Mouse (Mus musculus) embryonic facial prominence, embryonic 13.5 days (tissue): ENCODE data around the gene Rap2c. TPM values are rescaled to one million over a fixed set of nuclear protein-coding genes. Genes with fewer than 3 reads are reported as not detected.

Source experiments
- ATAC-seq: fragments of 200-750 bp; cut with Nextera tagmentation; 2 replicates; pipeline ENCODE4 v1.8.0; 2017; ENCODE audit warnings: low read depth; ENCODE audit not compliant: insufficient number of reproducible peaks, insufficient read depth, low FRiP score, low TSS enrichment
- H3K27ac ChIP-seq: fragments of 300-500 bp; sonication (generic); 2 replicates; pipeline ENCODE4 v1.5.1; 2015; ENCODE audit warnings: moderate library complexity, mild to moderate bottlenecking, inconsistent platforms
- H3K27me3 ChIP-seq: fragments of 300-500 bp; sonication (generic); 2 replicates; pipeline ENCODE4 v1.6.1; 2015; ENCODE audit warnings: mild to moderate bottlenecking, inconsistent platforms
- H3K36me3 ChIP-seq: fragments of 300-500 bp; sonication (generic); 2 replicates; pipeline ENCODE4 v1.6.1; 2015; ENCODE audit warnings: mild to moderate bottlenecking, inconsistent platforms
- H3K4me1 ChIP-seq: fragments of 300-500 bp; sonication (generic); 2 replicates; pipeline ENCODE4 v1.6.1; 2015; ENCODE audit warnings: inconsistent platforms
- H3K4me2 ChIP-seq: fragments of 300-500 bp; sonication (generic); 2 replicates; pipeline ENCODE4 v1.6.1; 2015; ENCODE audit warnings: moderate library complexity, mild to moderate bottlenecking, inconsistent platforms
- H3K4me3 ChIP-seq: fragments of 300-500 bp; sonication (generic); 2 replicates; pipeline ENCODE4 v1.5.1; 2015; ENCODE audit warnings: mild to moderate bottlenecking, inconsistent platforms
- H3K9ac ChIP-seq: fragments of 300-500 bp; sonication (generic); 2 replicates; pipeline ENCODE4 v1.6.1; 2015; ENCODE audit warnings: mild to moderate bottlenecking, inconsistent platforms
- H3K9me3 ChIP-seq: fragments of 300-500 bp; sonication (generic); 2 replicates; pipeline ENCODE4 v1.6.1; 2016; ENCODE audit warnings: inconsistent platforms
- WGBS: fragments of 180-500 bp; shearing (Covaris S2); methylation state at CpG from one replicate; pipeline ENCODE4 v1.1.7; 2015; ENCODE audit warnings: mixed read lengths; 5-methylcytosine and 5-hydroxymethylcytosine counted together
- polyA plus RNA-seq: library from polyadenylated mRNA; unstranded; fragments of >200 nt; fragmentation: Nextera tagmentation; extraction: Ambion mirVana; gene quantifications from 2 replicates; pipeline ENCODE4 v1.2.1, GENCODE M21; 2015

Gene Rap2c
- polyA plus RNA-seq, 1 experiment from 2014 or later, result 29.1 TPM

- peak overlapping the region; percentile 53 for H3K4me3 ChIP-seq
- H3K9ac ChIP-seq, result peak overlapping the region; percentile 83
- H3K4me2 ChIP-seq, result peak overlapping the region; percentile 60
- no peaks in the 10 kb centered on the region for H3K9me3 ChIP-seq
- H3K27ac ChIP-seq, result peak overlapping the region; percentile 95; the same call in 1 of the 2 replicates
- no peaks in the 10 kb centered on the region for H3K4me1 ChIP-seq
- H3K27me3 ChIP-seq, result no peaks in the 10 kb centered on the region; the same call in 1 of the 2 replicates
- ATAC-seq, result no peak
- WGBS, result 21% methylated on average over 12 of the region's 12 CpGs
- H3K36me3 ChIP-seq, result no peaks in the 10 kb centered on the region
Measured at GRCm38 (mm10) chrX:51016926-51017325, 892 bp downstream of the Rap2c start.

- Histone ChIP-seq H3K27me3 (no peaks in the 10 kb centered on the region; the same call in 1 of the 2 replicates), H3K27ac (no peak overlapping the region), H3K36me3 (no peaks in the 10 kb centered on the region), H3K4me2 (no peak overlapping the region), H3K4me1 (peaks cover 10% of the 10 kb centered on the region), H3K9ac (no peak overlapping the region), H3K9me3 (no peaks in the 10 kb centered on the region), H3K4me3 (no peak overlapping the region)
- no peak for ATAC-seq
- WGBS, result 74% methylated on average over 2 of the region's 2 CpGs
Measured at GRCm38 (mm10) chrX:51012280-51012679, 5.5 kb downstream of the Rap2c start.

GRCm38 (mm10) chrX:51010323-51010722, 7.5 kb downstream of the Rap2c start:
- no peak overlapping the region for H3K9ac ChIP-seq
- no peak overlapping the region for H3K4me2 ChIP-seq
- H3K36me3 ChIP-seq, result no peaks in the 10 kb centered on the region
- no peaks in the 10 kb centered on the region for H3K9me3 ChIP-seq
- no peak for ATAC-seq
- no peak overlapping the region for H3K4me3 ChIP-seq
- no peaks in the 10 kb centered on the region; the same call in 1 of the 2 replicates for H3K27me3 ChIP-seq
- peaks cover 10% of the 10 kb centered on the region for H3K4me1 ChIP-seq
- H3K27ac ChIP-seq, result no peak overlapping the region
- WGBS, result 55% methylated on average over 4 of the region's 4 CpGs

GRCm38 (mm10) chrX:51000791-51001190, 17.0 kb downstream of the Rap2c start:
- no peak for ATAC-seq
- 77% methylated on average over 6 of the region's 6 CpGs for WGBS
- Histone ChIP-seq H3K27me3 (no peaks in the 10 kb centered on the region), H3K9ac (no peak overlapping the region), H3K4me3 (no peak overlapping the region), H3K4me1 (no peaks in the 10 kb centered on the region), H3K9me3 (no peaks in the 10 kb centered on the region), H3K4me2 (no peak overlapping the region), H3K27ac (no peak overlapping the region), H3K36me3 (no peaks in the 10 kb centered on the region)

- Histone ChIP-seq H3K27ac (no peak overlapping the region), H3K4me1 (no peaks in the 10 kb centered on the region), H3K36me3 (no peaks in the 10 kb centered on the region), H3K4me2 (no peak overlapping the region), H3K27me3 (peaks cover 6% of the 10 kb centered on the region; the same call in 1 of the 2 replicates), H3K9ac (no peak overlapping the region), H3K4me3 (no peak overlapping the region), H3K9me3 (no peaks in the 10 kb centered on the region)
- WGBS, result 58% methylated on average over 2 of the region's 2 CpGs
- no peak for ATAC-seq
Measured at GRCm38 (mm10) chrX:50995310-50995709, 22.5 kb downstream of the Rap2c start.

GRCm38 (mm10) chrX:50991324-50991723, 26.5 kb downstream of the Rap2c start:
- H3K36me3 ChIP-seq, result no peaks in the 10 kb centered on the region
- no peak overlapping the region for H3K4me3 ChIP-seq
- H3K27me3 ChIP-seq, result peaks cover 13% of the 10 kb centered on the region; the same call in 1 of the 2 replicates
- no peak for ATAC-seq
- WGBS, result 81% methylated on average over 5 of the region's 5 CpGs
- no peak overlapping the region for H3K27ac ChIP-seq
- no peaks in the 10 kb centered on the region for H3K9me3 ChIP-seq
- H3K4me1 ChIP-seq, result no peaks in the 10 kb centered on the region
- no peak overlapping the region for H3K9ac ChIP-seq
- H3K4me2 ChIP-seq, result no peak overlapping the region

- Histone ChIP-seq H3K27me3 (peaks cover 13% of the 10 kb centered on the region; the same call in 1 of the 2 replicates), H3K36me3 (no peaks in the 10 kb centered on the region), H3K4me2 (no peak overlapping the region), H3K4me1 (no peaks in the 10 kb centered on the region), H3K9ac (no peak overlapping the region), H3K9me3 (no peaks in the 10 kb centered on the region), H3K4me3 (no peak overlapping the region), H3K27ac (no peak overlapping the region)
- WGBS, result 84% methylated on average over 6 of the region's 6 CpGs
- ATAC-seq, result no peak
Measured at GRCm38 (mm10) chrX:50989940-50990339, 27.9 kb downstream of the Rap2c start.

- peaks cover 13% of the 10 kb centered on the region; the same call in 1 of the 2 replicates for H3K27me3 ChIP-seq
- H3K27ac ChIP-seq, result no peak overlapping the region
- no peaks in the 10 kb centered on the region for H3K9me3 ChIP-seq
- no peak overlapping the region for H3K4me3 ChIP-seq
- ATAC-seq, result no peak
- 24% methylated on average over 1 of the region's 1 CpGs for WGBS
- H3K36me3 ChIP-seq, result no peaks in the 10 kb centered on the region
- no peak overlapping the region for H3K9ac ChIP-seq
- H3K4me1 ChIP-seq, result no peaks in the 10 kb centered on the region
- H3K4me2 ChIP-seq, result no peak overlapping the region
Measured at GRCm38 (mm10) chrX:50988581-50988980, 29.2 kb downstream of the Rap2c start.

- 71% methylated on average over 2 of the region's 2 CpGs for WGBS
- H3K36me3 ChIP-seq, result no peaks in the 10 kb centered on the region
- H3K9me3 ChIP-seq, result no peaks in the 10 kb centered on the region
- H3K4me3 ChIP-seq, result no peak overlapping the region
- H3K9ac ChIP-seq, result no peak overlapping the region
- ATAC-seq, result no peak
- peaks cover 3% of the 10 kb centered on the region; the same call in 1 of the 2 replicates for H3K27me3 ChIP-seq
- H3K4me2 ChIP-seq, result no peak overlapping the region
- H3K27ac ChIP-seq, result no peak overlapping the region
- no peaks in the 10 kb centered on the region for H3K4me1 ChIP-seq
Measured at GRCm38 (mm10) chrX:50978428-50978827, 39.4 kb downstream of the Rap2c start.

GRCm38 (mm10) chrX:50972145-50972544, 45.7 kb downstream of the Rap2c start:
- no peaks in the 10 kb centered on the region; the same call in 1 of the 2 replicates for H3K27me3 ChIP-seq
- no peak overlapping the region for H3K4me2 ChIP-seq
- no peaks in the 10 kb centered on the region for H3K4me1 ChIP-seq
- no peak for ATAC-seq
- H3K9me3 ChIP-seq, result no peaks in the 10 kb centered on the region
- H3K4me3 ChIP-seq, result no peak overlapping the region
- H3K36me3 ChIP-seq, result no peaks in the 10 kb centered on the region
- H3K9ac ChIP-seq, result no peak overlapping the region
- H3K27ac ChIP-seq, result no peak overlapping the region
- WGBS, result 79% methylated on average over 4 of the region's 4 CpGs

GRCm38 (mm10) chrX:50969907-50970306, 47.9 kb downstream of the Rap2c start:
- no peak for ATAC-seq
- Histone ChIP-seq H3K9me3 (no peaks in the 10 kb centered on the region), H3K27me3 (no peaks in the 10 kb centered on the region; the same call in 1 of the 2 replicates), H3K36me3 (no peaks in the 10 kb centered on the region), H3K9ac (no peak overlapping the region), H3K4me2 (no peak overlapping the region), H3K4me1 (no peaks in the 10 kb centered on the region), H3K4me3 (no peak overlapping the region), H3K27ac (no peak overlapping the region)
- WGBS, result 85% methylated on average over 5 of the region's 5 CpGs

- no peak for ATAC-seq
- no peaks in the 10 kb centered on the region for H3K9me3 ChIP-seq
- no peaks in the 10 kb centered on the region; the same call in 1 of the 2 replicates for H3K27me3 ChIP-seq
- H3K4me2 ChIP-seq, result no peak overlapping the region
- H3K27ac ChIP-seq, result peak overlapping the region; percentile 48; the same call in 1 of the 2 replicates
- no peak overlapping the region for H3K4me3 ChIP-seq
- no peaks in the 10 kb centered on the region for H3K4me1 ChIP-seq
- no peak overlapping the region for H3K9ac ChIP-seq
- WGBS, result 48% methylated on average over 10 of the region's 10 CpGs
- no peaks in the 10 kb centered on the region for H3K36me3 ChIP-seq
Measured at GRCm38 (mm10) chrX:50968157-50968932, 49.5 kb downstream of the Rap2c start.
